Mouse (Mus musculus) intestine, postnatal 0 days (tissue): Measurements from ENCODE around the gene Gm33815. TPM values are rescaled to one million over a fixed set of nuclear protein-coding genes. Genes with fewer than 3 reads are reported as not detected.
"Not testable (repeated sequence)": the region's sequence is repeated elsewhere in the genome, so short reads cannot be mapped to it uniquely, and the experiment has no call there.

ENCODE experiments used
- ATAC-seq: fragments of 200-750 bp; cut with Nextera tagmentation; 2 replicates; pipeline ENCODE4 v1.8.0; 2017; ENCODE audit warnings: mild to moderate bottlenecking, moderate TSS enrichment, moderate library complexity
- H3K27ac ChIP-seq: fragments of 300-500 bp; sonication (generic); 2 replicates; pipeline ENCODE4 v1.5.1; 2014; ENCODE audit warnings: mild to moderate bottlenecking, low read depth, low read length, moderate library complexity
- H3K27me3 ChIP-seq: fragments of 300-500 bp; sonication (generic); replicated peaks from 2 replicates; pipeline ENCODE4 v1.6.1; 2014; ENCODE audit warnings: low read length, mixed read lengths; ENCODE audit not compliant: control insufficient read depth, insufficient read depth
- H3K36me3 ChIP-seq: fragments of 300-500 bp; sonication (generic); 2 replicates; pipeline ENCODE4 v1.6.1; 2014; ENCODE audit warnings: mild to moderate bottlenecking, moderate library complexity; ENCODE audit not compliant: control insufficient read depth, insufficient read depth
- H3K4me1 ChIP-seq: fragments of 300-500 bp; sonication (generic); replicated peaks from 2 replicates; pipeline ENCODE4 v1.6.1; 2014; ENCODE audit warnings: antibody characterized with exemption, low read length, mixed read lengths; ENCODE audit not compliant: control insufficient read depth, insufficient read depth
- H3K4me2 ChIP-seq: fragments of 300-500 bp; sonication (generic); replicated peaks from 2 replicates; pipeline ENCODE4 v1.6.1; 2014; ENCODE audit warnings: low read depth, mild to moderate bottlenecking, moderate library complexity
- H3K4me3 ChIP-seq: fragments of 300-500 bp; sonication (generic); 2 replicates; pipeline ENCODE4 v1.5.1; 2014; ENCODE audit warnings: low read depth, low read length
- H3K9ac ChIP-seq: fragments of 300-500 bp; sonication (generic); 2 replicates; pipeline ENCODE4 v1.6.1; 2014; ENCODE audit warnings: mild to moderate bottlenecking, low read depth, low read length
- H3K9me3 ChIP-seq: fragments of 300-500 bp; sonication (generic); 2 replicates; pipeline ENCODE4 v1.6.1; 2016; ENCODE audit warnings: mixed run types; ENCODE audit not compliant: control insufficient read depth
- WGBS: fragments of 180-500 bp; shearing (Covaris S2); extraction: QIAGEN DNeasy Blood & Tissue Kit; methylation state at CpG from one replicate; pipeline ENCODE4 v1.1.7; 2014; 5-methylcytosine and 5-hydroxymethylcytosine counted together
- polyA plus RNA-seq: library from polyadenylated mRNA; unstranded; fragments of >200 nt; fragmentation: Nextera tagmentation; extraction: Ambion mirVana; gene quantifications from 2 replicates; pipeline ENCODE4 v1.2.1, GENCODE M21; 2015

Gene Gm33815
- not detected in 2 replicates for polyA plus RNA-seq

DNA sequence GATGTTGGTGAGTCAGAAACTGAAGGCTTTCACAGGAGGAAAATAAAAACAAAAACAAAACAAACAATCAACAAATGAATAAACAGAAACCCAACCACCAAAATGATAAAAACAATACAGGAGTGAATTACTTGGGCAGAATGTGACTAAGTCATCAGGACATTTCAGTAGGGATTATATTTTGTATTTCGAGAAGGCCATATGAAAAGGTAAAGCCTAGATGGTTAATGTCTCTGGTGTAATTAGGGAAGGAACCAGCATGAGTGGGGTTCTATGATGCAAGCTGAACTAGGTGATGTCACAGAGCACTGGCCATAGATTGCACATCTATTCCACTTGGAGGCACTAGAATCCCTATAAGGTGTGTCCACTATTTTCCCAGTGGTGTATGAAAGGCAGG, at the start of gene Gm33815:
Gm33815 (plus strand) TSS at position 301 of the 400 bp plus-strand sequence.
- H3K4me3 ChIP-seq, ATAC-seq, H3K27ac ChIP-seq, H3K9me3 ChIP-seq, H3K4me2 ChIP-seq, H3K36me3 ChIP-seq, H3K9ac ChIP-seq, H3K4me1 ChIP-seq, H3K27me3 ChIP-seq: not testable (repeated sequence)
- WGBS: no CpG with 5 or more reads among the region's 1 CpGs
